Mouse (Mus musculus) c-Kit-positive CD71-negative TER-119-negative erythroid progenitor cells, embryonic 14.5 days (primary cell): ENCODE results near the gene Tead4.
A peak's percentile ranks its signal among the peaks of the same experiment; 100 is the strongest.
"Not testable (repeated sequence)": the region's sequence is repeated elsewhere in the genome, so short reads cannot be mapped to it uniquely, and the experiment has no call there.

Experiments used
- DNase-seq: peaks from one replicate; pipeline ENCODE4 v3.0.0-alpha.2; 2013; ENCODE audit warnings: low read depth

Tead4 gene

DNA sequence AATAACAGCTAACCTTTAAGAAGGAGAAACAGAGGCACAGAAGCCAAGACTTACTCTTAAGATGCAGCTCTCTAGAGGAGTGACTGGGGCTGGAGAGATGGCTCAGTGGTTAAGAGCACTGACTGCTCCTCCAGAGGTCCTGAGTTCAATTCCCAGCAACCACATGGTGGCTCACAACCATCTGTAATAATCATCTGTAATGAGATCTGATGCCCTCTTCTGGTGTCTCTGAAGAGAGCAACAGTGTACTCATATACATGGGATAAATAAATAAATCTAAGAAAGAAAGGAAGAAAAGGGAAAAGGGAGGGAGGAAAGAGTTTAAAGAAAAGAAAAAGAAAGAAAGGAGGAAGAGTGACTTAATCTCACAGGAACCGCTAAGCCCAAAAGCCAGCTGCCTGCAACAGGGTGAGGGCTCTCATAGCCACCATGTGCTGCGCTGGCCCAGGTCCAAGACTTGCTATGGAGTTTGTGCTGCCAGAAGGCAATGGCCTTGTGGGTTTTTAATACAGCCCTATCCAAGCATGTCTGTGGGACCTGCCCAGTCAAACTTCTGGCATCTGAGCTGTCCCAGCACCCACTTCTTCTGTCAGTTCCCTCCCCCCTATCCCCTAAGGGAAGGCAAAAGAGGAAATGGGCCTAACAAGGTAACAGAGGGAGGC, 63.4 kb downstream of the Tead4 start:
- DNase-seq: no peak

DNA sequence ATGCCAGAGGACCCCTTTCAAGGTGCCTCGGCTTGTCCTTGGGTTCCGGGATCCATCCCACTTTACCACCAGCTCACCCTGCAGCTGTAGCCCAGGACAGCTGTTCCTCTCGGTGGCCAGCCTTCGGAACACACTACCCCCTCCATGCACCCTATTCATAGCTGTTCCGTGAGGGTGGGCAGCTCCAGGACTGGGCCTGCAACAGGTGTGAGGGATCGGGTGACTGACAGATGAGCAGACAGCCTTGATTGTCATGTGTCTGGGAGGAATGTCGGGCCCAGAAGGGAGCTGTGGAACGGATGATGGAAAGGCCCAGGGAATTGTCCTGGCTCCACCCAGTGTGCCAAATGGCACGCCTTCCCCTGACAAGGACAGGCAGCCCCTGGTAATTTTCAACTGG, 64.0 kb downstream of the Tead4 start:
- no peak for DNase-seq

DNA sequence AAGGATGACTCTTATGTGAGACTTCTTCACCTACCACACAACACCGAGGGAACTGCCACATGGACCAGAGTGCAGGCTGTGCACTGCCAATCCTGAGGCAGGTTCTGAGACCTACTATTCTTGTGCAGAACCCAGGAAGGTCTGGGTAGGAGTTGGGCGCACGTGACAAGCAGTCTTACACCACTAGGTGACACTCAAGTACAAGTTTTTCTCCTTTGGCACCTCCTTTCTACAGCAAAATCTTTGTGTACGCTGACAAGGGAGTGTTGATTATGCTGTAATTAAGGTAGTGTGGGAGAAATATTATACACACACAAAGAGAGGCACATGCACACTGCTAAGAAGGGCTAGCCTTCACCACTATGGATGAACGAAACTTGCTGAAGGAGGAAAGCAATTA, 66.4 kb downstream of the Tead4 start:
- peak; percentile 14 for DNase-seq

DNA sequence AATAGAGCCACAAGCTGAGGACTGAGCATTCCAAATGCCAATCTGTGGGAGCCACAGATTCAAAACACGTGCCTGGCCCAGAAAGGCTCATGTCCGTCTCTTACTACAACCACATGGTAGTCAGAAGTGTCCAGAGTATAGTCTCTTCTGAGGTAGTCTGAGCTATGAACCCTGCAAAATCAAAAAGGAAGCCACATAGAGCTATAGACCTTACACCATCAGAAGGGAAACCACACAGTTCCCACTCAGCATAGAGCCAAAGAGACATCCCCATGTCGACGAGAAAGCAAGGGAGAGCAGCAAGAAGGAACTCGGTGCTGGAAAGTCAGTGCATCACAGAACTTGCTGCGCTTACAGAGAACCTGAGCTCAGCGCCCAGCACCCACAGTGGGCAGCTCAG, 68.4 kb downstream of the Tead4 start:
- no peak for DNase-seq

GRCm38 (mm10) chr6:128231741-128232140, 68.9 kb downstream of the Tead4 start:
- no peak for DNase-seq

- DNase-seq: peak; percentile 7
Measured at GRCm38 (mm10) chr6:128227438-128228017, 73.1 kb downstream of the Tead4 start.

DNA sequence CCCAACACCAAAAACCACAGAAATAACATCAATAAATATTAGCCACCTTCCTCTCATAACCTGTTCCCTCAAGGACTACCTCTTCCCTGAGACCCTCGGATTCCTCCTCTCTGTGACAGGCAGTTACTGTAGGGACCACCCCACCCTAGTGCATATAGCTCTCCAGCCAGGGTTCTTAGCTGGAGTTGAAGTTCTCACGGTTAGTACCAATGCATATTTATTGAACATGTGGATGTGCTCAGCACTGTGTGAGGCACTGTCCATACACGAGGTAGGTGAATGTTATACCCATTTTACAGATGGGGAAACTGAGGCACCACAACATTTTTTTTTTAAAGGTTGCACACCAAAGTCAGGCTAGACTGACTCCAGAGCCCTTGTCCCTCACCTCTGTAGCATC, 73.7 kb downstream of the Tead4 start:
- no peak for DNase-seq

DNA sequence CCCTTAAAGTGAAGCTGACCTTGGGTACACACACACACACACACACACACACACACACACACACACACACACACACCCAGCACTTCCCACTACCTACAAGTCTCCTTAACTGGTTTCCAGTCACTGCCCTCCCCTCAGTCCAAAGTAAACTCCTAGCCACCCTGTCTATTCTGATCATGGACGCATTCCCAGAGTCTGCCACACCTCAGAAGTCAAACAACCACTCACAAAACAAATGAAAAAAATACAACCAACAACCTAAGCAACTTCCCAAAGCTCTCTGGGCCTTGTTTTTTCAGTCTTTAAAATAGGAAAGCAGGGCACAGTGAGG, 74.8 kb downstream of the Tead4 start:
- DNase-seq: no peak

- no peak for DNase-seq
Measured at GRCm38 (mm10) chr6:128225009-128225845, 75.4 kb downstream of the Tead4 start.

DNA sequence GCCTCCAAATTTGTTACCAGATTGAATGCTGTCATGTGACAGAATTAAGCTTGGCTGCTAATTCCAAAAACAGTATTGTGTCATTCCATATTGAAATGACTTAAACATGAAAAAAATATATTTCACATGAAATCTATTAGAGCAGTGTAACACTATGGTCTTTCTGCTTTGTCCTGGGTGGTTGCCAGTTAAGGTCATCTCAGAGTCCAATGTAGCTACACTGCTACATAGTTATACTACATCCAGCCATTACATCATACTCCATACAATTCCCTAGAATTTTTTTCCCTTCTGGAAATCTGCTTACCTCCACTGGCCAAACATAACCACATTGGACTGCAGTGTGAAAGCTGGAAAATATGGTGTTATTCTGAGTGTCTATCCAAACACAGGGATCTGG, 77.5 kb downstream of the Tead4 start:
- DNase-seq: no peak

GRCm38 (mm10) chr6:128215004-128215403, 85.6 kb downstream of the Tead4 start:
- DNase-seq: not testable (repeated sequence)

- DNase-seq: not testable (repeated sequence)
Measured at GRCm38 (mm10) chr6:128209199-128209598, 91.4 kb downstream of the Tead4 start.

DNA sequence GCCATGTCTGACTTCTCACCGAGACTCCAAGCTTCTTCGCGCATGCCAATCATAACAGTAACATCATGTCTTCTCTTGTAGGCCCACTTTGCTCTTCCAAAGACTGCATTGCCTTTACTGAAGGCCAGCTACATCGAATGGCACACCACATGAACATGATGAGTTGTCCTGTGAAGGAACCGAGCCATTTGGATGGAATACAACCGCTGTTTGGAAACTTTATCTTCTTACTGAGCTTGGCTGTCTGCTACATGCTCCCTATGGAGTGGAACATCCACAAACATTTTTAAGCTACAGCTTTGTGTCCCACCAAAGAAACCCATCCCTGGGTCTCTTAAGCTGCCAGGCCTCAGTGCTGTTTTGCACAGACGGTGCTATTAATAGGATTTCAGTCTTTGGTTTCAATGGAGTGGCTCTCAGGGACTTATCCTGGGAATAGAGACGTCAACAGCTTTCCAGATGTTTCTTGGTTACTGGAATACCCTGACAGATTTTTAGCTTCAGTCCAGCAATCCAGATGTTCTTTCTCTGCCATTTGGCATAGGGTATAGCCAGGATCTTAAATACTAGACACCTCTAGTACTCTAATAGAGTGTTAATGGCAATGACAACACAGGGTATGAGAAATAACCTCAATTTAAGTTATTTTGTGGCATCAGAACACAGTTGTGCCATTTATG, 92.0 kb downstream of the Tead4 start:
- DNase-seq: no peak

DNA sequence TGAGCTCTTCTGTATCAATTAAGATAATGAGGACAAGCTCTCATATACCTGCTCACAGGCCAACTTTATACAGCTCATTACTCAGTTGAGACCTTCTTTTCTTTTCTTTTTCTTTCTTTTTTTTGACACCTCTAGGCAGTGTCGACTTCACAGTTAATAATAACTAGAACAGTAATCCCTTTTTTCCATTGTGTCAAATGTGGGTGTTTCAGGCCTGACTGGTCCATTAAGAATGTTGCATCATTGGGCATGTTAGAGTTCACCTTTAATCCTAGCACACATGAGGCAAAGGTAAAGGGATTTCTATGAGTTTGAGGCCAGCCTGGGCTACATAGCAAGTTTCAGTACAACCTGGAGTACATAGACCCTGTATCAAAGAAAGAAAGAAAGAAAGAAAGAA, 97.1 kb downstream of the Tead4 start:
- no peak for DNase-seq

- DNase-seq: peak; percentile 63
Measured at GRCm38 (mm10) chr6:128200847-128201640, 99.6 kb downstream of the Tead4 start.

- peak; percentile 95 for DNase-seq
Measured at GRCm38 (mm10) chr6:128200116-128200846, 100.3 kb downstream of the Tead4 start.

- DNase-seq: no peak
Measured at GRCm38 (mm10) chr6:128183521-128183920, 117.1 kb downstream of the Tead4 start.

- no peak for DNase-seq
Measured at GRCm38 (mm10) chr6:128181176-128181575, 119.4 kb downstream of the Tead4 start.

DNA sequence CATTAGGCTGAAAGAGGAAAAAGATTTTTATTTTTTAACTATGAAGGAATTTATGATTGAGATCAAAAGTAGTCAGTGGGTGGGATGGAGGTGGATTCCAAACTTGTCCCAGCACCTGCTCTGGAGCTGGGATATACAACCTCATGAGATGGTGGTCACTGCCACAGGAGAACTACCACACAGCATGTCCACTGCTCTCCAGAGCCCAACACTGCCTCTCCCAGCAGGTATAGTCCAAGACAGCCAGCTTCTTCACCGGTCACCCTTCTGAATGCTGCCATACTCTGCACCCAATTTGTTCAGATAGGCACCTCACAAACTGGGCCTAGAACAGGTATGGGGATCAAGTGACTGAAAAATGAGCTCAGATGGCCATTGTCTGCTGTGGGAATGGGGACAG, 121.0 kb downstream of the Tead4 start:
- DNase-seq: no peak

DNA sequence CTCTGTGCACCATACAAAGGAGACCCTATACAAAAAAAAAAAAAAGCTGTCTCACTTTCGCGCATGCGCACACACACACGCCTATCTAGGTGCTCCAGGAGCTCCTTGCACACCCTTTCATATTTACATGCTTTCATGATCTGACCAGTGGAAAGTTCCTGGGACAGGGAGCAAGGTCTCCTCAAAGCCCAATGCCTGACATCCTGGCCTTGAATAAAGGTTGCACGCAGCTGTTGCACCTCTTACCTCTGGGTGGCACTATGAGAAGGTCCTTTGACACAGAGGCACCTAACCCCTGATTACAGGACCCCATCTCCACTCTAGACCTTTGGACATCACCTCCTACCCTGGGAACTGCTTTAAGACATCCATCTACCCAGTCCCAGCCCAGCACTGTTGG, 121.4 kb downstream of the Tead4 start:
- no peak for DNase-seq

DNA sequence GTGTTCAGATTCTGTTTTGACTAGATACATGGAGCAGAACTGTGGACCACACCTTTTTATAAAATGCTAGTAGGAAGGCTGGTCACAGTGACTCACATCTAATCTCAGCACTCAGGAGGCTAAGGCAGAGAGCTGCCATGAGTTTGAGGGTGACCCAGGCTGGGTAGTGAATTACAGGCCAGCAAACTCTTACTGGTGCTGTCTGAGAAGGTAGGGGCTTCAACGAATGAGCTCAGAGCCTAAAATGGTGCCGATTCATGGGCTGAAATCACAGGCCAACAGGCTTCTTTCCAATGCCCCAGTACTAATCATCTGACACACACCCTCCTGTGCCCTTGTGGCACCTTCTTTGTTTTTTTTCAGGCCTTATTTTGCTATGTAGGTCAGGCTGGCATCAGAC, 121.9 kb downstream of the Tead4 start:
- no peak for DNase-seq
